Mouse (Mus musculus): ENCODE results near the gene Taok1.

- TF ChIP-seq CTCF (IDR thresholded peaks at IDR 0.05; ENCODE audit: low read depth) (no peak), EP300 (optimal IDR thresholded peaks at IDR 0.05) (no peak)
These were observed 112.8 kb downstream of the Taok1 start for GRCm38 (mm10) chr11:77494782-77495181.

Measured in stomach, postnatal 0 days (tissue).